Mouse (Mus musculus): ENCODE results near the gene Rgs9. TPM values are rescaled to one million over a fixed set of nuclear protein-coding genes. Genes with fewer than 3 reads are reported as not detected.

The Rgs9 gene
- polyA plus RNA-seq, 1 experiment from 2014 or later = 12.4 TPM

GRCm38 (mm10) chr11:109187631-109188184 lies 110.2 kb downstream of the Rgs9 start:
- no peak for ATAC-seq (ENCODE audit: low FRiP score, low read depth)

DNA sequence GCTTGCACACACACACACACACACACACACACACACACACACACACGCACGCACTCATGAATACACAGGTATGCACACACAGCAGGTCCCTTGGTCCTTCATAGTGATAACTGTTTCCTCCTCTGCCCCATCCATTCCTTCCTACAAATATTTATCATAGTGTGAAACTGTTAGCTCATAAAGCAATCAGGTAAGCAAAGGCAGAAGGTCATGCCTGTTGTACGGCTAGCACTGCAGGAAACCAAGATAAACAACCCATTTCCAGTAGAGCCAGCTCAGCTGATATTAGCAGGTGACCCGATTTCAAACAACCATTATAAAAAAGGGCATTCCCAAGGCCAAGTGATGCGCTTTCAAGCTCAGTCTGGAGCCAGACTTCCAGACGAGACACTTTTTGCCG lies 116.8 kb downstream of the Rgs9 start:
- Histone ChIP-seq H3K9ac (no peak overlapping the region), H3K4me3 (no peak overlapping the region), H3K4me1 (replicated peaks) (peaks cover 8% of the 10 kb centered on the region; the same call in 1 of the 2 replicates), H3K27ac (replicated peaks) (no peak overlapping the region), H3K36me3 (no peaks in the 10 kb centered on the region), H3K27me3 (no peaks in the 10 kb centered on the region), H3K4me2 (no peak overlapping the region), H3K9me3 (no peaks in the 10 kb centered on the region)
- 72% methylated on average over 7 of the region's 7 CpGs for WGBS
- ATAC-seq (ENCODE audit: low FRiP score, low read depth) = no peak

More at GRCm38 (mm10) chr11:109187631-109188184, 110.2 kb downstream of the Rgs9 start:
- Histone ChIP-seq H3K4me2 (no peak overlapping the region), H3K9ac (no peak overlapping the region), H3K9me3 (no peaks in the 10 kb centered on the region), H3K36me3 (no peaks in the 10 kb centered on the region), H3K27me3 (no peaks in the 10 kb centered on the region), H3K4me3 (no peak overlapping the region), H3K4me1 (replicated peaks) (no peaks in the 10 kb centered on the region; the same call in 1 of the 2 replicates), H3K27ac (replicated peaks) (no peak overlapping the region)
- WGBS = 80% methylated on average over 6 of the region's 6 CpGs

GRCm38 (mm10) chr11:109180290-109180689 lies 117.6 kb downstream of the Rgs9 start:
- no peak overlapping the region for H3K4me2 ChIP-seq
- H3K4me3 ChIP-seq = no peak overlapping the region
- no peak for ATAC-seq (ENCODE audit: low FRiP score, low read depth)
- H3K27ac ChIP-seq (replicated peaks) = no peak overlapping the region
- no peaks in the 10 kb centered on the region for H3K9me3 ChIP-seq
- H3K27me3 ChIP-seq = no peaks in the 10 kb centered on the region
- no peak overlapping the region for H3K9ac ChIP-seq
- H3K4me1 ChIP-seq (replicated peaks) = peaks cover 8% of the 10 kb centered on the region; the same call in 1 of the 2 replicates
- 96% methylated on average over 11 of the region's 11 CpGs for WGBS
- no peaks in the 10 kb centered on the region for H3K36me3 ChIP-seq

- H3K27ac ChIP-seq (replicated peaks) = no peak overlapping the region
- H3K4me1 ChIP-seq (replicated peaks) = peaks cover 8% of the 10 kb centered on the region; the same call in 1 of the 2 replicates
- H3K27me3 ChIP-seq = no peaks in the 10 kb centered on the region
- no peaks in the 10 kb centered on the region for H3K9me3 ChIP-seq
- H3K4me3 ChIP-seq = no peak overlapping the region
- no peaks in the 10 kb centered on the region for H3K36me3 ChIP-seq
- 0 out of 2 replicates have a peak, but pooled peaks have one; percentile 71 for ATAC-seq (ENCODE audit: low FRiP score, low read depth)
- no peak overlapping the region for H3K9ac ChIP-seq
- H3K4me2 ChIP-seq = no peak overlapping the region
- 49% methylated on average over 8 of the region's 8 CpGs for WGBS
Observed at GRCm38 (mm10) chr11:109178788-109179518, 119.0 kb downstream of the Rgs9 start.

GRCm38 (mm10) chr11:109175376-109175969 lies 122.5 kb downstream of the Rgs9 start:
- no peak for ATAC-seq (ENCODE audit: low FRiP score, low read depth)
- H3K9ac ChIP-seq = no peak overlapping the region
- 91% methylated on average over 8 of the region's 8 CpGs for WGBS
- no peaks in the 10 kb centered on the region for H3K36me3 ChIP-seq
- H3K4me1 ChIP-seq (replicated peaks) = no peaks in the 10 kb centered on the region; the same call in 1 of the 2 replicates
- H3K27ac ChIP-seq (replicated peaks) = no peak overlapping the region
- H3K4me3 ChIP-seq = no peak overlapping the region
- H3K9me3 ChIP-seq = no peaks in the 10 kb centered on the region
- H3K4me2 ChIP-seq = no peak overlapping the region
- no peaks in the 10 kb centered on the region for H3K27me3 ChIP-seq

Other genes with a start within 250 kb of the Rgs9 start
- gene E030025P04Rik, start 153.8 kb downstream of the Rgs9 start, polyA plus RNA-seq (2015; fragmentation: Nextera tagmentation; extraction: Ambion mirVana) = 0.14 TPM in 1 of 2 replicates, not detected in the other
- 19.4 and 19.9 TPM in 2 replicates for gene Gna13, start 64.7 kb upstream of the Rgs9 start, polyA plus RNA-seq (2015; fragmentation: Nextera tagmentation; extraction: Ambion mirVana)
- gene 9930022D16Rik, start 115.8 kb upstream of the Rgs9 start, polyA plus RNA-seq (2015; fragmentation: Nextera tagmentation; extraction: Ambion mirVana) = not detected in 2 replicates
- 52.8 and 54.2 TPM in 2 replicates for gene Amz2, start 127.8 kb upstream of the Rgs9 start, polyA plus RNA-seq (2015; fragmentation: Nextera tagmentation; extraction: Ambion mirVana)
- 5.5 and 7.1 TPM in 2 replicates for gene Arsg, start 175.2 kb upstream of the Rgs9 start, polyA plus RNA-seq (2015; fragmentation: Nextera tagmentation; extraction: Ambion mirVana)
- 5.6 and 5.8 TPM in 2 replicates for gene Slc16a6, start 175.5 kb upstream of the Rgs9 start, polyA plus RNA-seq (2015; fragmentation: Nextera tagmentation; extraction: Ambion mirVana)

Data from hindbrain, embryonic 15.5 days (tissue).